Mouse (Mus musculus) gastrocnemius, adult 2 months (tissue): ENCODE measurements around the gene Kifc5b. TPM values are rescaled to one million over a fixed set of nuclear protein-coding genes. Genes with fewer than 3 reads are reported as not detected.
"Not testable (repeated sequence)": the region's sequence is repeated elsewhere in the genome, so short reads cannot be mapped to it uniquely, and the experiment has no call there.

Source experiments
- DNase-seq: peaks from one replicate; pipeline ENCODE4 v3.0.0; 2022
- H3K27ac ChIP-seq: fragments of 200-600 bp; 2 replicates; pipeline ENCODE4 v1.8.1; 2022; ENCODE audit warnings: mild to moderate bottlenecking
- H3K4me3 ChIP-seq: fragments of 200-600 bp; 2 replicates; pipeline ENCODE4 v1.8.1; 2022; ENCODE audit warnings: mild to moderate bottlenecking, moderate library complexity
- CTCF ChIP-seq: fragments of 200-600 bp; IDR thresholded peaks from 2 replicates; pipeline ENCODE4 v1.8.1; 2022; ENCODE audit warnings: antibody characterized with exemption, mild to moderate bottlenecking, moderate library complexity
- intact Hi-C: fragments of 180-260 bp; cut with DNase I; formaldehyde crosslinking; loops from one replicate; pipeline ENCODE4 v1.15.1; 2025
- microRNA-seq: library from miRNA; unstranded; fragments of <30 nt; microRNA quantifications from one replicate; pipeline ENCODE4 v1.2.0, GENCODE M21; 2021
- total RNA-seq, 2 experiments: library from RNA; stranded (reverse); gene quantifications; 2 replicates each; pipeline ENCODE4 v1.2.3; 2021

The Kifc5b gene
- total RNA-seq, 2 experiments from 2014 or later: 0.18 to 0.64 TPM

DNA sequence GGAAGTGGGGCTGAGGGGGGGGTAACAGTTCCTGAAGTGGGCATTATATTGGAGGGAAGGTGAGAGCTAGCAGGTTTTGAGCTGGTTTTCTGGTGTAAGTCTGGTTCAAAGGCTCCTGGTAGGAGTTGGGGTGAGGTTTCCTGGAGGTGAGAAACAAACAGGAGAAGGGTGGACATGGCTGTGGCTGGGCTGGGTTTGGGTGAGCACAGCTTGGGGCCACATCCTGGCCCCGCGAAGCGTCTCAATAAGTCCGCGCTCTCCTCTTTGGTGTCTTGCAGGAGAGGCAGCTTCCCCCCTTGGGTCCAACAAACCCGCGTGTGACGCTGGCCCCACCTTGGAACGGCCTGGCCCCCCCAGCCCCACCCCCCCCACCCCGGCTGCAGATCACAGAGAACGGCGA, 53.3 kb downstream of the Kifc5b start:
- intact Hi-C loops: no loop called here
- DNase-seq: no peak
- Histone ChIP-seq H3K4me3 (no peak overlapping the region), H3K27ac (no peak overlapping the region)
- no peak for TF ChIP-seq CTCF

DNA sequence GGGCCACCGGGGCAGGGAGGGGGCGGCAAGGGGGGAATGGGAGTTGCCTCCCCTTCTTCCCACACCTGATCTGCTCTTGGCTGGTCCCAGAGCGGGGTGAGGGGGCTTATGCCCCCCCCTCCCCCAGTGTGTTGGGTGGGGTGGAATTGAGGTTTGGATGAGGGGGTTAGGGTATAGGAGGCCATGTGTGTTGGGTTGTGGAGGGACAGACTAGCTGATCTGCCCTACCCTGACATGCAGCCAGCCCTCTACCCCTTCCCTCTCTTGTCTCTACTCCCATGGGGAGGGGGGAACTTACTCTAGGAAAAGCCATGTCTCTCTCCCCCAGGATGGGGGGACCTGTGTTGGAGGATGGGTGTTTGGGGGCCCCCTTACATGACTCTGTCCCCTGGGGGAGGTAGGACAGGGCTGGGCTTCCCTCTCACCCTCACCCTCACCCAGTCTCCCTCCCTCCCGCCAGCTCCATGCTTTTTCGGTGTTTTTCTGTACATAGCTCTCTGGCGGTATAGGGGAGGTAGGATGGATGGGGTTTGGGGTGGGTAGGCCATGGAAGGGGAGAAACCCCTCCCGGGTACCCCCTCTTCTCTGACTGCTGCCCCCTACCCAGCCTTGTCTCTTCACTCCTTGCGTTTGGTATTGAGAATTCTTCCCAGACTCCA, 54.5 kb downstream of the Kifc5b start:
- no peak overlapping the region for H3K4me3 ChIP-seq
- intact Hi-C loops: no loop called here

DNA sequence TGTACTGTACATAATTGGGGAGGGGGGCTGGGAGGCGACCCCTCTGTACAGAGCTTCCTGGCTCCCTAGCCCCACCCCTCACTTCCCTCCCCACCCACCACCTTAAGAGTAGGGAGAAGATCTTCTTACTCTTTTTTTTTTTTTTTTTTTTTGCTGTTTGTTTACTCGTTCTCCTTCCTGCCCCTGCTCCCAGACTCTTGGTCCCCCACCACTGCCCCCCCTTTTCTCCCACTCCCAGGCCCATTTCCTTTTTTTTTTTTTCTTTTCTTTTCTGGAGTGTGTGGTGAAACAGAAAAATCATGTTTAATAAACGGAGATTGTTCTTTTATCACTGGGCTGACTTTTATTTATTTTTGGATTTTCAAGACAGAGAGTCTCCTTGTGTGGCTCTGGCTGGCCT, 55.2 kb downstream of the Kifc5b start:
- H3K27ac ChIP-seq: peak overlapping the region; percentile 94
- no peak for DNase-seq
- TF ChIP-seq CTCF: no peak
- H3K4me3 ChIP-seq: peak overlapping the region; percentile 98
- intact Hi-C loops: no loop called here

More for the DNA sequence above, 54.5 kb downstream of the Kifc5b start:
- no peak overlapping the region for H3K27ac ChIP-seq
- no peak for DNase-seq
- no peak for TF ChIP-seq CTCF

DNA sequence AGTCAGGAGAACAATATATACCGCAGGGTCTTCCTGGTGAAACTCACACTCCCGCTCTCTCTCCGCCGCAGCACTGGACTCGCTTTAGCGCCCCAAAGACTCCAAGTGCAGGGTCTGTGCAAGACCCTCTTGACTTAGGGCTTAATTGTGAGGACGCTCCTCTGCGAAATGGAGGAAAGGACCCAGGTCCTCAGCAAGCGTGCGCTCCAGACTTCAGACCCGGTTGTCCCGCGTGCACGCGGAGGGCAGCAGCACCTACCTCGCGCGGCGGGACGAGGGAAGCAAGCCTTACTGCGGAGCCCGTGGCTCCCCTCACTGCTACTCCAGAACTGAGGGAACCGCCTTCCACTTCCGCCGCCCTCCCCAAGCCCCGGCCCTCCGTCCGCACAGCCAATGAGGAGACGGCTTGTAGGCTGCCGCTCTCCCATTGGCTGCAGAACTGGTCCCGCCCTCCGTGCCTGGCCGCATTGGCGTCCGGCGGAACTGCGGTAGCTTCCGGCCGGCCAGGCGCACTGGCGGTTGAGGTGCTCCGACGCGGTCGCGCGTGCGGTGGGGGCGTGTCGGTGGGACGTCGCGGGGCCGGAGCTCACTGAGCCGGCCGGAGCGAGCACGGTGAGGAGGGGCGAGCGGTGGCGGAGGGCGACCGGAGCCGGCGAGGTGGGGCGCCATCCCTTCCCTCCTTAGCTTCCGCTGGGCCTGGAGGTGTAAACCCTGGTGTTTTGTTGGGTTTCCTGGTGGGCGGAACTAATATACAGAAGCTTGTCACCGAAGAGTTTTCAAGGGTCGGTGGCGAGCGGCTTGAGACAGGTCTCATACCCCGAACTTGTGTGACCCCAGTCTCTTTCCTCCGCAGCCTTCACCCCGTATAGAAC, 56.0 kb downstream of the Kifc5b start, which contains the start of gene Zbtb9:
Gene Zbtb9 (plus strand): TSS at position 465 of the 872 bp plus-strand sequence.
- intact Hi-C loops: no loop called here
- Histone ChIP-seq H3K4me3 (peak within 1 kb of the TSS; percentile 98), H3K27ac (peak within 1 kb of the TSS; percentile 94)
- peak; percentile 98 for DNase-seq
- TF ChIP-seq CTCF: no peak

DNA sequence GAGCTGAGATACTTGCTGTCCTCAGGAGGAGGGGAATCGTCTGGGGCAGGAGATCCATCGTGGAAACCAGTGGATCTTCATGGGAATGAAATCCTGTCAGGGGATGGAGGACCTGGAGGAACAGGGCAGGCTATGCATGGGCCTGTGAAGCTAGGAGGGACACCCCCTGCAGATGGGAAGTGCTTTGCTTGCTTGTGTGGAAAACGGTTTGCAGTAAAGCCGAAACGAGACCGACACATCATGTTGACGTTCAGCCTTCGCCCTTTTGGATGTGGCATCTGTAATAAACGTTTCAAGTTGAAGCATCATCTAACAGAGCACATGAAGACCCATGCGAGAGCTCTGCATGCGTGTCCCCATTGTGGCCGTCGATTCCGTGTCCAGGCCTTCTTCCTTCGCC, 57.7 kb downstream of the Kifc5b start:
- Histone ChIP-seq H3K4me3 (no peak overlapping the region; the same call in 1 of the 2 replicates), H3K27ac (no peak overlapping the region)
- TF ChIP-seq CTCF: no peak
- intact Hi-C loops: no loop called here
- no peak for DNase-seq

DNA sequence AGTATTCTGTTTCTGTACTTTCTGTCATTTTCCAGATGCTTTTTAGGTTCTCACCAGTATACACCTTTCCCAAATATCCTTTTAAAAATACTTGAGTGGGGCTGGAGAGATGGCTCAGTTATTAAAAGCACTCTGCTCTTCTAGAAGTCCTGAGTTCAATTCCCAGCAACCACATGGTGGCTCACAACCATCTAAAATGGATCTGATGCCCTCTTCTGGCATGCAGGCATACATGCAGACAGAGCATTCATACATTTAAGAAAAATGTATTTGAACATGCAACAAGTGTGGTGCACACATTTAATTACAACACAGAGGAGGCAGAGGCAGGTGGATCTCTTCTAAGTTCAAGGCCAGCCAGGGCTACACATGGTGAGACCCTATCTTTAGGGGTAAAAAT, 58.5 kb downstream of the Kifc5b start:
- Histone ChIP-seq H3K27ac (no peak overlapping the region), H3K4me3 (no peak overlapping the region)
- no peak for DNase-seq
- intact Hi-C loops: no loop called here
- TF ChIP-seq CTCF: peak; percentile 19; the same call in 1 of the 2 replicates

DNA sequence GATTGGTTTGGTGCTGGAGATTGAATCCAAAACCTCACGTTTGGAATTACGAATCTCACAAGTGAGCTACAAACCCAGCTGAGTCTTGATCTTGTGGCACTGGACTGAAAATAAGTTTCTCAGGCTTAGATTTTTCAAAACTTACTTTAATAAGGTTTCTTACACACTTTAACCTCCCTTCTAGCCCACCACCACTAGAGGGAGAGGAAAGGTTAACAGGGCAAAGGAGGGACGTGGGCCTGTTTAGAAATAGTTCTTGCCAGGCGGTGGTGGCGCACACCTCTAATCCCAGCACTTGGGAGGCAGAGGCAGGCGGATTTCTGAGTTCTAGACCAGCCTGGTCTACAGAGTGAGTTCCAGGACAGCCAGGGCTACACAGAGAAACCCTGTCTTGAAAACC, 60.5 kb downstream of the Kifc5b start:
- H3K27ac ChIP-seq, intact Hi-C loops, DNase-seq, H3K4me3 ChIP-seq: not testable (repeated sequence)

DNA sequence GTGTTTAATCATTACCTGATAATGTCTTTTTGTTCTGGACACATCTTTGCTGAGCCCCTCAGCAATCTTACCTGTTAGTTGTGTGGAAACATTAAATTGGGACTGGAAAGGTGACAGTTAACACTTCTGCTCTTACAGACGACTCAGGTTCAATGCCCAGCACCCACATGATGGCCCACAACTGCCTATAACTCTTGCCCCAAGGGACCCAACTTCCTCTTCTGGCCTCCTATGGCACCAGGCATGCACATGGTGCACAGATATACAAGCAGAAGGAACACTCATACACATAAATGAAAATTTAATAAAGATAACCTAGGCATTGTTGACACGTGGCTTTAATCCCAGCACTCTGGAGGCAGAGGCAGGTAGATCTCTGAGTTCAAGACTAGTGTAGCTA, 62.5 kb downstream of the Kifc5b start:
- no peak overlapping the region for H3K27ac ChIP-seq
- DNase-seq: no peak
- no peak for TF ChIP-seq CTCF
- no peak overlapping the region for H3K4me3 ChIP-seq
- intact Hi-C loops: no loop called here

DNA sequence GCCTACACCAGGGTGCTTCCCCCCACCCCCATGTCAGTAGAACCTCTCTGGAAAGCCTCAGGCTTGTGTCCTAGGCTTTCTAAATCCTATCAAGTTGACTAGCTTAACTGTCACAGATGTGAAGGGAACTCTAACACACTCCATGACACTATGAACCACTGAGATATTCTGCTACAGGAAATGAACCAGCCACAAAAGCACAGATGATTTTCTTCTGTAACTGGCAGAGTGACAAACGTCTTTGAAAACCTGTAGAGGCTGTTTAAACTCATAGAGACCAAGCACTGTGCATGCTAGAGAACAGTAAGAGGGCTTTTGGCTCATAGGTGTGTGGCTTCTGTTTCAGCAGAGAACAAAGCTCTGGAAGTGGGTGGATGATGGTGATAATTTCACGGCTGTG, 64.2 kb downstream of the Kifc5b start:
- no peak overlapping the region for H3K4me3 ChIP-seq
- intact Hi-C loops: no loop called here
- H3K27ac ChIP-seq: no peak overlapping the region
- TF ChIP-seq CTCF: no peak
- no peak for DNase-seq

Small RNA genes lying within 50 kb of the gene (microRNA-seq; reads per million reads assigned to microRNA genes)
- gene Gm27775 (not detected), gene Mir3083 (not detected), gene Mir6968 (not detected)

Other genes starting within 250 kb of the Kifc5b start
- gene Crebrf, start 201.4 kb upstream of the Kifc5b start, total RNA-seq: 10 to 100 TPM; 39.6 to 40.2 TPM
- gene Bnip1, start 136.0 kb upstream of the Kifc5b start, total RNA-seq: 10 to 100 TPM; 27.3 to 30.3 TPM
- gene Nkx2-5, start 72.1 kb upstream of the Kifc5b start, total RNA-seq: not detected
- 10 to 100 TPM in 1 of 2 experiments, 1 to 10 TPM in 1; 9.2 to 10.7 TPM for gene Phf1, start 16.0 kb downstream of the Kifc5b start, total RNA-seq
- gene Cuta, start 22.5 kb downstream of the Kifc5b start, total RNA-seq: 100 to 1,000 TPM in 1 of 2 experiments, 10 to 100 TPM in 1; 93.8 to 104 TPM
- gene Syngap1, start 24.2 kb downstream of the Kifc5b start, total RNA-seq: 1 to 10 TPM; 3.0 to 3.5 TPM
- gene Zbtb9, start 56.1 kb downstream of the Kifc5b start, total RNA-seq: under 1 TPM; 0.17 to 0.41 TPM
- gene Bak1, start 111.9 kb downstream of the Kifc5b start, total RNA-seq: 10 to 100 TPM; 15.5 to 20.1 TPM
- 1 to 10 TPM; 1.9 to 2.1 TPM for gene Itpr3, start 140.2 kb downstream of the Kifc5b start, total RNA-seq
- 100 to 1,000 TPM; 405 to 424 TPM for gene Uqcc2, start 216.8 kb downstream of the Kifc5b start, total RNA-seq